Mouse (Mus musculus): ENCODE results near the gene Gng2. TPM values are rescaled to one million over a fixed set of nuclear protein-coding genes. Genes with fewer than 3 reads are reported as not detected.

Gng2 gene
- total RNA-seq (2018; cell fraction: chromatin; rRNA removed) = 10 to 100 TPM in 19 of 26 experiments, 1 to 10 TPM in 7; 4.2 to 66.1 (median 29.6) TPM
- 100 to 1,000 TPM; 131 to 281 (median 162) TPM for total RNA-seq (2018; cell fraction: cytosol; rRNA removed)
- total RNA-seq (2018; cell fraction: nucleus; rRNA removed) = 100 to 1,000 TPM in 2 of 26 experiments, 10 to 100 TPM in 24; 21.1 to 122 (median 61.1) TPM
- polyA plus RNA-seq (2018) = 134 to 216 TPM (median 195 TPM) in 3 replicates

DNA sequence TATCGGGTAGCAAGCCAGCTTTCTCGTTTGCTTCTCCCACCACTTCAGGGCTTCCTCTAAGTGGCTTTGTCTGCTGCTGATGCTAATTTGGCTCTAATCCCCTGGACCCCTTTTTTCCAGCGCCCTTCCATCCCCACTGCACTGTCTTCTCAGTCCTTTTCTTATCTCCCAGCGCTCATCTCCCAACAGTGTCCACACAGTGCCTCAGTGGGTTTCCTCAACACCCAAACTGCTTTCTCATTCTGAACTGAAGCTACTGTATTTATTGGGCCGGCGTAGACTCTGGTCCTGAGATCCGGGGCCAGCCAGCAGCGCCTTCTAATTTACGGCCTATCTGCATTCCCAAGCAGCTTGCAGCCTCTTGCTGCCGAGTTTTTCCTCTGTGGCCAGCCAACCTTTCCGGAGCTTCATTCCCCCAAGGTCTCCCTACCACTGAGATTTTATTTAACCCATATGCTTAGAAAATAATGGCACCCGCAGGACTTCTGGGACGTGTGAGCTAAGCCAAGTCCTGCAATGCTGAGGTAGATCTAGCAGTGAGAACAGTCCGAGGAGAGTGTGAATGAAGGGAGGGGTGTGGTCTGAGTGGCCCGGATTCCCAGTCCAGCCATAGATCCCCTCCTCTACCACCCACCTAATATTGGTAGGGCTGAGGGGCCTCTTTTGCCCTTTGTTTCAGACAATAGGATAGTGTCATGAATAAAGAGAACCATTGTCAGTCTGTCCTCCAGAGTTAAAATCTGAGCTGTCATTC lies at the start of gene Gng2:
TSS of gene Gng2 (minus strand) at position 357 of the 754 bp plus-strand sequence.
- H3K4me3 ChIP-seq (ENCODE audit: inconsistent target) = peak within 1 kb of the TSS; percentile 68
- 43% methylated on average over 15 of the region's 15 CpGs for WGBS (ENCODE audit: missing documents)
- peaks cover 40% of the 10 kb centered on the region for H3K79me2 ChIP-seq (ENCODE audit: inconsistent target)
- peak within 1 kb of the TSS; percentile 86 for H3K27ac ChIP-seq
- H3K36me3 ChIP-seq (ENCODE audit: inconsistent target) = no peaks in the 10 kb centered on the region

DNA sequence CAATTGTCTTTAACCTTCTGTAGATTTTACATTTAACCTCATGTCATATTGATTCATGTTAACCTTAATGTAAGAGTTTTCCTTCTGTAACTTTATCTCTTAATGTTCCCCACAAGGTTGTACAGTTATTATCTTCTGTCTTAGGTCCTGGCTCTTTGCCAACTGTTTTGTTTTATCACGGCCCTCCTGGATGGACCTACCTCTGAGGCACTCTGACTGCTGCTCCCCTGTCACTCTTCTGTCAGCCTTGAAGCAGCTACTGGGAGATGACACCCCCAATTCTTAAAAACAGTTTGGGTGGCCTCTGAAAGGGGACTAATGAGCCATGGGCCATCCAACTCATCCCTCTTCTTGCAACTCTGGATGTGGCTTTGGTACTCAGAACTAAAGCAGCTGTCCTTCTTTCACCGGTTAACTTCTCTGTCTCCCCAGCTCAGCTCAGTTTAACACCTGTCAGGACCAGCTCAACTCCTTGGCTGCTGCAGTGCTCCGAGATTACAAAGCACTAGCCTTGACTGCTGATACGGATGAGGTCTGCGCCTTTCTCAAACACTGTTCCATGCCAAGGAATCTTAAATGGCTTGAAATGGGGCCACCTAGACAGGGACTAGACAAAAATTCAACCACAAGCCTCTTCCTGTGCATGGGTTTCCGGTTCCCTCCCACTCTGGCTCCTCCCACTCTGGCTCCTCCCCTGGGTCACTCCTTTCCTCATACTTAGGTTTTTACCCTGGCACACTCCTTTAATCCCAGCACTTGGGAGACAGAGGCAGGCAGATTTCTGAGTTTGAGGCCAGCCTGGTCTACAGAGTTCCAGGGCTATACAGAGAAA lies 47.7 kb upstream of the Gng2 start:
- Histone ChIP-seq H3K27ac (no peak overlapping the region), H3K79me2 (ENCODE audit: inconsistent target) (no peaks in the 10 kb centered on the region), H3K4me3 (ENCODE audit: inconsistent target) (no peak overlapping the region), H3K36me3 (ENCODE audit: inconsistent target) (no peaks in the 10 kb centered on the region)
- WGBS (ENCODE audit: missing documents) = 28% methylated on average over 6 of the region's 6 CpGs

DNA sequence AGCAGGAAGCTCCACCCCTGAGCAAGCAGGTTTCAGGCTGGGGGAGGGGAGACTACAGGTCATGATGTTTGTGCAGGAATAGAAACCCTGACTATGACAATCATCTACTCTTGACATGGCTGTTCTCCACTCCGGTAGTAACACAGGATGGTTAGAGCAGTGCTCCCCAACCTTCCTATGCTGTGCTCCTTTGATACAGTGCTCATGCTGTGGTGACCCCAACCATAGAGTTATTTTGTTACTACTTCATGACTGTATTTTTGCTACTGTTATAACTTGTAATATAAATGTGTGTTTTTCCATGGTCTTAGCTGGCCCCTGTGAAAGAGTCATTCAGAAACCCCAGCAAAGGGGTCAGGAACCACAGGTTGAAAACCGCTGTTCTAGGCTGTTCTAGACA lies 46.5 kb upstream of the Gng2 start:
- Histone ChIP-seq H3K4me3 (ENCODE audit: inconsistent target) (no peak overlapping the region), H3K79me2 (ENCODE audit: inconsistent target) (no peaks in the 10 kb centered on the region), H3K36me3 (ENCODE audit: inconsistent target) (no peaks in the 10 kb centered on the region), H3K27ac (no peak overlapping the region)
- WGBS (ENCODE audit: missing documents) = 97% methylated on average over 2 of the region's 2 CpGs

DNA sequence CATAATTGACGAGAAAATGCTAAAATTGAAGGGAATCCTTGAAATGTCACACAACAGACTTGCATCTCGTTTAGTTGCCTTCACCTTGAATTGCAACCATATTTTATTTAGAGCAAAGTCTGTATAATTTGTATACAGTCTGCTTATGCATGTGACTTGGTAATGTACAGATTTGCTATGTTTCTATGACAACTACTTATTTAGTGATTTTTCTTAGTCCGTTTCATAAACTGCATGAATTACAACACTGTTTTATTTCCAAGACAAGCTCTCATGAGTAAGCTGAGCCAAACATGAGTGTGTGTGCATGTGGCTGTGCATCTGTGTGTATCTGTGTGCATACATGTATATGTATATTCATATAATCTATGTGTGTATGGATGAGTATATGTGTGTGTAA lies 42.1 kb upstream of the Gng2 start:
- no peaks in the 10 kb centered on the region for H3K36me3 ChIP-seq (ENCODE audit: inconsistent target)
- H3K27ac ChIP-seq = no peak overlapping the region
- no peak overlapping the region for H3K4me3 ChIP-seq (ENCODE audit: inconsistent target)
- 94% methylated on average over 3 of the region's 3 CpGs for WGBS (ENCODE audit: missing documents)
- no peaks in the 10 kb centered on the region for H3K79me2 ChIP-seq (ENCODE audit: inconsistent target)

DNA sequence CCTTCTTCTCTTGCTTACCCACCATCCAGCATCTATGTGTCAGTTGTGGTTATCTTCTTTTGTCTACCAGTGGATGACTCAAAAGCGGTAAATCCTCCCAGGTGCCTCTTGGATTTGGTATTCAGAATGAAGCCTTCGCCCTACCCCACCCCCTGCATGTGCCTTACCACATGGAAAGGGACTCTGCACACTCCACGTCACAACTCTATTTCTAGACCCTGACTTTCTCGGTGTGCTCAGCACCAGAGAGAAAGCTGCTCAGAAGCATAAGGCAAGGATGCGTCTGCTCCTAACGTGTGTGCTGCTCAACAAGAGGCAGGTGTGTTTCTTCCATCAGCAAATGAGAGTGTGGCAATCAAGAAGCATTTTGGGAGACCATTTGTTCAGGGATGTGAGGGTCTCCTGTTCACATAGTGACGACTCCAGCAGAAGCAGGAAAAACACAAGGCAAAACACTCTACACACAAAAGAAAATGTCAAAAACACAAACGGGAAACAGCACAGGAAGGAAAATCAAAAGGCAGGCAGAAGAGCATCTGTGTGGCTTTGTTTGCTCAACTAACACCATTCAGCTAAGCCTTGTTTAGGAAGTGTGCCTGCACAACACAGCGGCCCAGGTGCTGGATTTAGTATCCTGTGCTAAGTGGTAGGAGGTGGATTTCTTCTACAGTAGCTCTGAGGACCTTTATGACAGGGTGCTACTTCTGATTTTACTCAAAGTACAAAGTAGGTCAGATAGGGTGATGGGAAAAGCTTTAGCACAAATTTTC lies 35.3 kb upstream of the Gng2 start:
- H3K4me3 ChIP-seq (ENCODE audit: inconsistent target) = no peak overlapping the region
- WGBS (ENCODE audit: missing documents) = 61% methylated on average over 9 of the region's 9 CpGs
- H3K36me3 ChIP-seq (ENCODE audit: inconsistent target) = no peaks in the 10 kb centered on the region
- H3K79me2 ChIP-seq (ENCODE audit: inconsistent target) = no peaks in the 10 kb centered on the region
- H3K27ac ChIP-seq = no peak overlapping the region

DNA sequence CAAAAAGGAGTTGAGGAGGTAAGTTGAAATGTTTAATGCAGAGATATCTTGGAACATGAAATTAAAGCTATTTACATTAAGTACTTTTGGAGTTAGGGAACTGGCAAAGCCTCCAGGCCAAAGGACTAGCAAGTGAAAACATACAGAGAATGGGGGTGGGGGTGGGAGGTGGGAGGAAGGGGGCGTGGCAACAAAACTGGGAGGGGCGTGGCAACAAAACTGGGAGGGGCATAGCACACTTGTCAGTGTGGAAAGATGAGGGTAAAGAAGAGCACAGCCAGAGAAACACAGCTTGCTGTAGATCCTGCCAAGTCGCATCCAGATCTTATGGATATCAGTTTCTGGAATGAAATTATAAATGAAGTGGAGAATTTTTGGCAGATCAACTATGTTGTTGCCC lies 30.0 kb upstream of the Gng2 start:
- Histone ChIP-seq H3K27ac (no peak overlapping the region), H3K36me3 (ENCODE audit: inconsistent target) (no peaks in the 10 kb centered on the region), H3K4me3 (ENCODE audit: inconsistent target) (no peak overlapping the region), H3K79me2 (ENCODE audit: inconsistent target) (no peaks in the 10 kb centered on the region)
- WGBS (ENCODE audit: missing documents) = 71% methylated on average over 3 of the region's 3 CpGs

DNA sequence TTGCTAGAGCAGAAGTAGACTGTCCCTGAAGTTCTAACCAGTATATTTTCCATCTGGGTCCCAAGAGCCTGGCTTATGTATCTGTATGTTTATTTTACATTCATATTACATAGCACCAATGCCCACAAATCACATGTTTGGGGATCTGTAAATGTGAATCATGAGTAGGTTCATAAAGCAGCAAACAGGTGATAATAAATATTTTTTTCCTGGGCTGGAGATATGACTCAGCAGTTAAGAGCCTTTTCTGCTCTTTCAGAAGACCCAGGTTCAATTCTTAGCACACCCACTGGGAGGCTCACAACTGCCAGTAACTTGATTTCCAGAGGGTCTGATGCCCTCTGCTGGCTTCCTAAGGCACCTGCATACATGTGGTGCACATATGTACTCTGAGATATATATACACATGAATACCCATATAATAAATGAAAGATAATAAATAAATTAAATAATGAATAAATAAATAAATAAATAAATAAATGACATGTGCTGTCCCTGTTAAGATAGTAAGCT lies 27.4 kb upstream of the Gng2 start:
- no peak overlapping the region for H3K27ac ChIP-seq
- no peak overlapping the region for H3K4me3 ChIP-seq (ENCODE audit: inconsistent target)
- H3K36me3 ChIP-seq (ENCODE audit: inconsistent target) = no peaks in the 10 kb centered on the region
- no peaks in the 10 kb centered on the region for H3K79me2 ChIP-seq (ENCODE audit: inconsistent target)

DNA sequence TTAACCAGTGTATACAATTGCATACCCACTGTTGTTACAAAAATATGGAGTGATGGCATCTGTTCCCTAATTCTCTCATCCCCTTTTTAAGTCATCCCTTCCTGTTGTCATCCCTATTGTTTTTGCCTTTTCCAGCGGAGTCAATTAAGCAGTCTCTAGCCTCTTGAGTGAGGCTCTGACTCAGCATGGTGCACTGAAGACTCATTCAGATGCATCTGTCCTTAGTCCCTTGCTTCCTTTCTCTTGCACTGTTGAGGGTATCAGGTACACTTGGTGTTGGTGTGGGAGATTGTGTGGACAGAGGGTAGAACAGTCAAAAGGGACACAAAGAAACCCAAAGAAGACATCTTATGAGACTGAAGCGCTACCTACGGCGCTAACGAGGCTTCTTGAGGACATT lies 19.4 kb upstream of the Gng2 start:
- Histone ChIP-seq H3K4me3 (ENCODE audit: inconsistent target) (no peak overlapping the region), H3K36me3 (ENCODE audit: inconsistent target) (no peaks in the 10 kb centered on the region), H3K79me2 (ENCODE audit: inconsistent target) (no peaks in the 10 kb centered on the region), H3K27ac (no peak overlapping the region)
- 100% methylated on average over 5 of the region's 5 CpGs for WGBS (ENCODE audit: missing documents)

DNA sequence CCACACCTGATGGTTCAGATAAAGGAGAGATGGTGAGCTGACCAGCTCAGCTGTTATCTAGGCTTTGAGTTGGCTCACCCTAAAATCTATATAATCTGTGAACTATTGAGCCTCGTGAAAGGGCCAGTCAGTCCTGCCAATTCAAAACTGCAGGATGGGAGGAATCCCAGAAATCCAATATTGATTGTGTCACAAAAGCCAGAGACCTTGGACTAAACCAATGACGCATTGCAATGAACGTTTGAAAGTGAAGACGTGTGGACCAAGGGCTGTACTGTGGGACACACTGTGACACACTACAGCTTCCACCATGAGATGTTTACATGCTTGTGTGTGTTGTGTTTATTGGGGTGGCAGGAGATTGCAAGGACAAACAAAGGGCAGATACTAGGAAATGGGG lies 18.5 kb upstream of the Gng2 start:
- WGBS (ENCODE audit: missing documents) = 95% methylated on average over 4 of the region's 4 CpGs

DNA sequence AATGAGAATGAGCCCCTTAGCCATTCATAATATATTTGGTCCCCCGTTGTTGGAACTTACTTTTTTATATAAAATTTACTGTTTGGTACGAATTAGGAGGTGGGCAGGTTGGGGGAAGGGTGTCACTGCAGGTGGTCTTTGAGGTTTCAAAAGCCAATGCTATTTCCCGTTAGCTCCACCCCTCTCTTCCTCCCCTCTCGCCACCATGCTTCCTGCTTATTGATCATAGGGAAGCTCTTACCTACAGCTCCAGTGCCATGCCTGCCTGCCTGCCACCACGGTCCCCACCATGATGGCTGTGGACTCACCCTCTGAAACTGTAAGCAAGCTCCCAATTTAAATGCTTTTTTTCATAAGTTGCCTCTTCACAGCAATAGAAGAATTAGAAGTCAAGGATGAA lies 16.6 kb upstream of the Gng2 start:
- H3K27ac ChIP-seq = no peak overlapping the region
- no peak overlapping the region for H3K4me3 ChIP-seq (ENCODE audit: inconsistent target)
- no peaks in the 10 kb centered on the region for H3K36me3 ChIP-seq (ENCODE audit: inconsistent target)
- WGBS (ENCODE audit: missing documents) = 46% methylated on average over 5 of the region's 5 CpGs
- no peaks in the 10 kb centered on the region for H3K79me2 ChIP-seq (ENCODE audit: inconsistent target)

More for the DNA sequence above, 18.5 kb upstream of the Gng2 start:
- Histone ChIP-seq H3K79me2 (ENCODE audit: inconsistent target) (no peaks in the 10 kb centered on the region), H3K27ac (no peak overlapping the region), H3K36me3 (ENCODE audit: inconsistent target) (no peaks in the 10 kb centered on the region), H3K4me3 (ENCODE audit: inconsistent target) (no peak overlapping the region)

DNA sequence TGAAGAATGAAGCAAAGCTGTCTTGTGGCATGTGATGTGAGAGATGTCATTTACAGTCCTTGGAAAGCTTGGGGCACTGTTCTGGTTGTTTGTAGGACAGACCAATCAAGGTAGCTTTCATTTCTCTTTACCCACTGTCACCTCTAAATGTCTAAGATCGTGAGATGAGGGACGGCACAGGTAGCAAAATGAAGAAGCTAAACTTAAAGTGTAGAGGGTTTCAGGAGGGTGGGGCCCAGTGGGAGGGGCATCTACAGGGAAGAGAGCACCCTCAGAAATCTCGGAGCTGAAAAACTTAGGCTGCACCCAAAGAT lies 16.1 kb upstream of the Gng2 start:
- H3K79me2 ChIP-seq (ENCODE audit: inconsistent target) = no peaks in the 10 kb centered on the region
- H3K4me3 ChIP-seq (ENCODE audit: inconsistent target) = no peak overlapping the region
- H3K36me3 ChIP-seq (ENCODE audit: inconsistent target) = no peaks in the 10 kb centered on the region
- 69% methylated on average over 3 of the region's 3 CpGs for WGBS (ENCODE audit: missing documents)
- no peak overlapping the region for H3K27ac ChIP-seq

DNA sequence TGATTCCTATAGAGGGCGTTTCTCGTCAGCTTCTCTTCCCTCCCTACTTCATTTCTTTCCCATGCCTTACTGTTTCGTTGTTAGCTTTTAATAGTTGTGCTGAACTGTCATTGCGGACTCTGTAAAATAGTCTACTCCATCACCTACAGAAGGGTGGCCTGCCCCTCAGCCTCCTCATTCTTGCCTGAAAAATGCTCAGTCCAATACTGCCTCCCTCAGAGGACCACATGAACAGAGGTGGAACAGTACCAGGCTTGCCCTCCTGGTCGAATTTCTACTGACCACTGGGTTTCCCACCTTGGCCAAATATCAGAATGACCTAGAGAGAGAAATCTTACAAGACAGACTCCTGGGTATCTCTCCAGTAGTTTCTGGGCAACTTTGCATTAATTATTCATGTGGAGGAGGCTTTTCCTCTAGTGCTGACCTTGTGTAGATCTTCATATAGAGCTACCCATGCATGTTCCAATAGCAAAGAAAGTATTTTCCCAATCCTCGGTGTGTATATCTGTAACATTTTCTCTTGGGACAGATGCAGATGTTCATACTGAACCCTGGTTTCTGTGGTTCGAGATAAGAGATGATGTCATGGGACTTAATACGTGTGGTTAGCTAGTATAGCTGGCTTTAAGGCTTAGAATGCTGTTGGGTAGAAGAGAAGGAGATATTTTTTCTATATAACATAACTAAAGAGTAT lies 15.6 kb upstream of the Gng2 start:
- H3K36me3 ChIP-seq (ENCODE audit: inconsistent target) = no peaks in the 10 kb centered on the region
- H3K79me2 ChIP-seq (ENCODE audit: inconsistent target) = no peaks in the 10 kb centered on the region
- H3K4me3 ChIP-seq (ENCODE audit: inconsistent target) = no peak overlapping the region
- no peak overlapping the region for H3K27ac ChIP-seq
- 77% methylated on average over 8 of the region's 8 CpGs for WGBS (ENCODE audit: missing documents)

DNA sequence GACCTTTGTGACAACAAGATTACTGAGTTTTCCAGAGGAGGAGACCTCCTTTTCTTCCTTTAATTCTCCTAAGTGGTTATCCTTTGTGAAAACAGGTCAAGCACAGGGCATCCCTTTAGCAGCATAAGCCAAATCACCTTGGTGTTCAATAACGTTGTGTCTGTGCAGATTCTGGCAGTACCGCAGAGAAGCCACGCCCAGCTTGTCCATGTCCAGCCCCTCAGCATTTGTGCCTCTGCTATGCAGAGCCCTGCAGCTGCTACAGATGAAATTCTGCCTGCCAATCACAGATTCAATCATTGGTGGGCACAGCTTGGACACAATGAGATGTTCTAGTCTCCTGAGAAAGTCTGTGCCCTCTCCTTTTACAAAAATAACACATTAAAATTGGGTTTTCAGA lies 14.4 kb upstream of the Gng2 start:
- Histone ChIP-seq H3K79me2 (ENCODE audit: inconsistent target) (no peaks in the 10 kb centered on the region), H3K36me3 (ENCODE audit: inconsistent target) (no peaks in the 10 kb centered on the region), H3K27ac (no peak overlapping the region), H3K4me3 (ENCODE audit: inconsistent target) (no peak overlapping the region)
- WGBS (ENCODE audit: missing documents) = 85% methylated on average over 3 of the region's 3 CpGs

DNA sequence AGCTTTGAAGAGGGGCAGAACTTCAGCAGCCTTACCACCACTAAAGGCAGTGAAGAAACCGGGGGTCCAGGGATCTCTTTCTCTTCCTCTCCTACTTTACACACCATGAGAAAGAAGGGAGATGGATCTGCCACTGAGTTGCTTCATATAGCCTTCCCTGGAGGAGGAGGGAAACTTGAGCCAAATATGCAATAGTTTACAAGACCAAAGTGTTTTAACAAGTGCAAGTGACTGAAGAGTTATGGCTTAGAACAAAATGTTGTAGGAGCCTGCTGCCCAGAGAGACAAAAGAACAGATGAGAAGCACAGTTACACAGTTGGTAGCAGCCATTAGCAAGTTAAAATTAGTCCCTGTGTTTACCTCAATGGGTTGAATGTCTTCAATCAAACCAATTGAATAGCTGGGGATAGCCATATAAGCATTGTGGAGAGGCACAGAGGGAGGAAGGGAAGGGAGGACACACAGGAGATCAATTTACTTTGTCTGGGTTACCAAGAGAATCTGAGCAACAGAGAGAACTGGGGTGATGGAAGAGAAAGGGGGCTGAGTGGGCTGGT lies 13.1 kb upstream of the Gng2 start:
- Histone ChIP-seq H3K27ac (no peak overlapping the region), H3K79me2 (ENCODE audit: inconsistent target) (no peaks in the 10 kb centered on the region), H3K4me3 (ENCODE audit: inconsistent target) (no peak overlapping the region), H3K36me3 (ENCODE audit: inconsistent target) (no peaks in the 10 kb centered on the region)
- 100% methylated on average over 1 of the region's 1 CpGs for WGBS (ENCODE audit: missing documents)

All from macrophage (primary cell).